Mouse (Mus musculus) left cerebral cortex, postnatal 25 days (tissue): ENCODE results near the gene Rars. TPM values are rescaled to one million over a fixed set of nuclear protein-coding genes. Genes with fewer than 3 reads are reported as not detected.
"Not testable (repeated sequence)": the region's sequence is repeated elsewhere in the genome, so short reads cannot be mapped to it uniquely, and the experiment has no call there.

Experiments
- DNase-seq, 2 experiments: peaks; one replicate each; pipeline ENCODE4 v3.0.0; 2022; ENCODE audit warnings: low spot score in 2 of 2, mixed read lengths in 1 of 2
- intact Hi-C: fragments of 180-260 bp; cut with DNase I; formaldehyde crosslinking; loops from one replicate; pipeline ENCODE4 v1.15.1; 2025
- total RNA-seq, 2 experiments: library from RNA; stranded (reverse); gene quantifications; 2 replicates each; pipeline ENCODE4 v1.2.3; 2021

Gene Rars
- total RNA-seq, 2 experiments from 2014 or later, result 44.3 to 45.0 TPM

DNA sequence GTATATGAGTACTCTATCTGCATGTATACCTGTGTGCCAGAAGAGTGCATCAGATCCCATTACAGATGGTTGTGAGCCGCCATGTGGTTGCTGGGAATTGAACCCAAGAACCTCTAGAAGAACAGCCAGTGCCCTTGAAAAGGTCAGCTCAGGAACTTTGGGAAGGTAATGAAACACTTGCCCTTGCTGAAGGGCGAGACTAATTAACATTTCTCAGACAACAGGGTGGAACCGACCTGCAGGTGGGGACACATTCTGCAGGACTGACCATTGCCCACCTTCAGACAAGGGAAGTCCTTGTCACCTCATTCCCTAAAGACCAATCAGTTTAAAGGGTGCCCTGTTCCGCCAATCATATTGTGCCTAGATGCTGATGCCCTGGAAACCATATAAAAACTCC is 6.5 kb upstream of the Rars start:
- intact Hi-C loops, DNase-seq: not testable (repeated sequence)

DNA sequence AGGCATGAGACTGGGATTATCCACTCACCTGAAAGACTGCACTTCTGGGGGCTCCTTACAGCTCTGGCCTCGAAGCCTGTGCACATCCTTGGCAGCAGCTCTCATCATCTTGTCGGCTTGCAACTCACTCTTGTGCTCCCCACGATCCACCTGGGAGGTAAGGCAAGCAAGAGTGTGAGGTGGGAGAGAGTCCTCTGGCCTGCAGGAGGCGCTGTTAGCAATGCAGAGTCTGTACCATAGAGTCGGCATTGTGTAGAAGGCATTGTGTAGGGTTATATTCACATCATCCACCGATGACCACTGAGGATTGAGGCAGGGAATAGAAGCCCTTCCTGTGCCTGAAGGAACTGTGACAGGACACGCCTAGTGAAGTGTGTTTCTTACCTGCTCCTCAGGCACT is 6.0 kb upstream of the Rars start:
- no peak for DNase-seq
- intact Hi-C loops, result no loop called here

DNA sequence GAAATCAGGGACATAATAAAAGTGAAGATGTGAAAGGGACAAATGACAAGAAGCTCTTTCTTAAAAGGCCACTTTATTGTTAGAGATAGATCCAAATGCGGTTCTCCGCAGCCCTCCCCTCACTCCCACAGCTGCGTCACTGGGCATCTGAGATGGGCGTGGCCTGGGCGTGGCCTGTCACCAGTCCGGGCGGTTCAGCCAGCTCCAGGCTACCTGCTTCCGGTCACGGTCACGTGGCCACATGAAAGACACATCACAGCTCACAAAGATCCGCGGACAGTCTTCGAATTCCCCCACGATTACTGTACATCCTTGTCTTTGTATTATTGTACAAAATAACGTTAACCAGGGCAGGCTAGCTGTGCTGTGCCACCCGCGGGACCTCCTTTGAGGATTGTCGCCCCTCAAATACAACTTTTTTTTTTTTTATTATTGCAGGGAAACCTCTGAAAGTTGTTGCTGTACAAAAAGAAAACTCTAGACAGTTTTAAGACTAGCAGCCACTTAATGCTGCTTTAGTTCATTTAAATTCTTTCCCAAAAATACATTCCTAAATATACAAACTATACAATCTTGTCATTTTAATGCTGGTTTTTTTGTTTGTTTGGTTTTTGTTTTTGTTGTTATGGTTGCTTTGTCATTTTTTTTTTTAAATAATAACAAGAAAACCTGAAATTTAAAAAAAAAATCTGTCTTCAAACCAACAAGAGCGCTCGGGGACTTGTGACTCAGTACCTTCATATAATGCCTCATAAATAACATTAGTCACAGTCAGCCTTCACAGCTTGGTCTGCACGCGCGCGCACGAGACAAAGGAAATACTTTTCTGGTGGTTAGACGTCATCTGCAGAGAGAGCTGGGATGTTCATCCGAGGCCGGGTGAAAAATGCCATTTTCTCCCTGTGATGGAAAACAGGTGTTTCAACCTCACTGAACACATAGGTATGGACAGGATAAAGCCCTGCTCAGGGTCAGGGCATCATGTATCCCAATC is 4.3 kb upstream of the Rars start:
- intact Hi-C loops, result no loop called here

GRCm38 (mm10) chr11:35837156-35838126 is 3.1 kb upstream of the Rars start:
- no peak for DNase-seq
- intact Hi-C loops, result no loop called here

More for the DNA sequence above, 4.3 kb upstream of the Rars start:
- DNase-seq, result peak; percentile 72 to 74

DNA sequence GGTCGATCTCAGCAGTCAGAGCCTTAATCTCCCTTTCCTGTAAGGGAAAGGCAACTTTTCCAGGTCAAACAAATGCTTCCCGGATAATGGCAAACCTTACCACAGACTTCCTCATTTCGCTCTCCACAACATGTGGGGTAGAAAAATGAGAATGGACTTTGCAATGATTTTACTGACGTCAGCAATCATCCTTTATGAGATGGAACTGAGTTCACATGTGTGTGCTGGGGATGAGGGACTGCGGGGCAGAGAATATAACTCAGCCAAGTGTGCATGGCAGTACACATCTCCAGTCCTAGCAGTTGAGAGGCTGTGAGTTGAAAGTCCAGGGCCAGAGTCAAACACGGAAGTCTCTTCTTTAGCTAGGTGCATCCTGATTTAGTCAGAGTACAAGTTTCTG is 1.0 kb downstream of the Rars start:
- no peak for DNase-seq
- intact Hi-C loops, result loop anchor here (5.0 kb wide), 1 partner anchor 61 kb away; no protein-coding TSS in a partner anchor

- DNase-seq, result no peak
- intact Hi-C loops, result loop anchor here (5.0 kb wide), 1 partner anchor 60 kb away; no protein-coding TSS in a partner anchor
Measured at GRCm38 (mm10) chr11:35832139-35832538, 2.2 kb downstream of the Rars start.

DNA sequence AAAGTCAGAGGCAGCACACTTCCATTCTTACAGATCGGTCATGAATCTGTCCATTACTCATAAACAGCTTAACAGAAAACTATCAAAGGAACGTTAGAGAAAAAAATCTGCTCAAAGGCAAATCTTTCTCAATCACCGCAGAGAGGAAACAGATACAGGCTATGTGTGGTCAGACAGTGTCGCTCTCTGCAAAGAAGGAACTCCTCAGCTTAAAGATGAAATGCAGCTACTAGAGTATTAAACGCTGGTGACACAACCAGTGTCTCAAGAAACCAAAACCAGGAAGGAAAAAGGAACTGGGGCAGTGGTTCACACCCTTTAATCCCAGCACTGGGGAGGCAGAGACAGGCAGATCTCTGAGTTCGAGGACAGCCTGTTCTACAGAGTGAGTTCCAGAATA is 6.6 kb downstream of the Rars start:
- no peak for DNase-seq
- intact Hi-C loops, result no loop called here

DNA sequence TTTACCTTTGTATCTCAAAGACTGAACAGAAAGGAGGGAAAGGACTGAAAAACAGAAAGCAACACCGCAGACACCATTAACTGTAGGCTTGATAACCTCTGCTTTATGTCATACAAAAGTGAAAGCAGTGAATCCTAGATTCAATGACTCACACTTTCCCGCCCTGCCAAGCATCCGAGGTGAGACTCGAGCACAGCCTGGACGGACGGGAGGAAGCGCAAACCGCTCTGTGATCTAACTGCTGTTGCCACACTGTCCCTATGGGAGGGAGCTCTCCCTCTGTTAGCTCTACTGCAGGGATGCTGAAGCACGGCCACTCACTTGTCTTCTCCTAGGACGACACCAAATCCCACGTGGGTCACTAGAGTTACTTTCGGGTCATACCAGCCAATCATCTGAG is 18.0 kb downstream of the Rars start:
- DNase-seq, result no peak
- intact Hi-C loops, result no loop called here

GRCm38 (mm10) chr11:35811458-35811857 is 22.8 kb downstream of the Rars start:
- intact Hi-C loops, result no loop called here
- DNase-seq, result no peak

DNA sequence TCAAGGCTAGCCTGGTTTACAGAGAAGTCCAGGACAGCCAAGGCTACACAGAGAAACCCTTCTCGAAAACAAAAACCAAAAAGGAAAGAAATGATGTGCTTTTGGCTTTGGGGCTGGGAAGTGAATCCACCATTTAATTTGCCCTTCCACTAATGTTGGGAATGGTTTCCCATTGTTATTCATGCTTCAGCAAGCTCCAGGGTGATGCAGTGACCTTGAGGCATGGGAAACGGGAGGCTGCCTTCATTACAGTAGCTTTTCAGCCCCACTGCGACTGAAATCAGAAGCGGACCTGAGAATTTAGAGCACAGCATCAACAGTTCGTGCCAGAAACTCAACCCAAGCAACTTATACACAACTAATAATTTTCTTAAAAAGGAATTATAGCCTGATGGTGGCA is 33.0 kb downstream of the Rars start:
- intact Hi-C loops, result no loop called here
- DNase-seq, result no peak

GRCm38 (mm10) chr11:35798874-35799273 is 35.4 kb downstream of the Rars start, which contains the start of gene Fbll1:
Fbll1 (minus strand) TSS chr11:35798884.
- DNase-seq, result peak; percentile 31 to 33
- intact Hi-C loops, result no loop called here

DNA sequence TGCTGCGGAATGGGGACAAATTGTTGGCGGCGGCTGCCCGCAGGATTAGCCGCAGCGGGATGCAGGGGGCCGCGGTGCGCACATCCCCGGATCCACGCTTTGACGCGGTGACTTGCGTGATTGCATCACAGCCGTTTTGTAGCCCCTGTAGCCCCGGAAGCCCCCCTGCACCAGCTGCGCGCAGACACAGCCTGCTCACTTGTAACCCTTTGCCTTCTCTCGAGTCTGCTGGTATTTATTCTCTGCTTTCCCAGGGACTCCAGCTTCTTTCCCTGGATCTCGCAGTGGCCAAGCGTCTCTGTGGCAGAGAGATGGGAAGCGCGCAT is 35.8 kb downstream of the Rars start:
- intact Hi-C loops, result no loop called here
- peak; percentile 79 to 91 for DNase-seq

DNA sequence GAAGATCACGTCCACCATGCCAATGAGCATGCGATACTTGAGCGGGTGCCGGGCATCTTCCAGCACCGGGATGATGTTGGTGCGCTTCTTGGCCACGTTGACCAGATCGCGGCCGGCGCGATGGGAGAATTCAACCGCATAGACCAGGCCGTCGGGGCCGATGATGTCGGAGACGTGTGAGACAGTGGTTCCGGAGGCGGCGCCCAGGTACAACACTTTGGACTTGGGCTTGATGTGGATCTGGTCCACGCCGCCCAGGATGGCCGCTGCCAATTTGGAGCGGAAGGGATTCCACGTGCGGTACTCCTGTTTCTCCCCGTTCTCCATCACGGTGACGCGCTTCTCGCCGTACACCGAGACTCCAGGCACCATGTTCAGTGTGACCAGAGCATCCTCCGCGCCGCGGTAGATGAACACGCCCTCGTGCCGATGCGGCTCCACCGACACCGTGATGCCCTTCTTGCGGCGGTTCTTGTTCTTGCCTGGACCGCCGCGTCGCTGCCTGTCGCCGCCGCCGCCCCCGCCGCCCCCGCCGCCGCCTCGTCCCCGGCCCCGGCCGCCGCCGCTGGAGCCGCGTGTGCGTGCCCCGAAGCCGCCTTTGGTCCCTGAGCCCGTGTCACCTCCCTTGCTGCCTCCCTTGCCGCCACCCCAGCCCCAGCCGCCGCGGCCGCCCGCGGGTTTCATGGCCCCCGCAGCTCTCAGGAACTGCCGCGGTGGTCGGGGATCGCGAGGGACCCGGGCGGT is 36.4 kb downstream of the Rars start:
- peak; percentile 44 to 60 for DNase-seq
- intact Hi-C loops, result no loop called here

GRCm38 (mm10) chr11:35792800-35793199 is 41.5 kb downstream of the Rars start:
- DNase-seq, intact Hi-C loops: not testable (repeated sequence)

DNA sequence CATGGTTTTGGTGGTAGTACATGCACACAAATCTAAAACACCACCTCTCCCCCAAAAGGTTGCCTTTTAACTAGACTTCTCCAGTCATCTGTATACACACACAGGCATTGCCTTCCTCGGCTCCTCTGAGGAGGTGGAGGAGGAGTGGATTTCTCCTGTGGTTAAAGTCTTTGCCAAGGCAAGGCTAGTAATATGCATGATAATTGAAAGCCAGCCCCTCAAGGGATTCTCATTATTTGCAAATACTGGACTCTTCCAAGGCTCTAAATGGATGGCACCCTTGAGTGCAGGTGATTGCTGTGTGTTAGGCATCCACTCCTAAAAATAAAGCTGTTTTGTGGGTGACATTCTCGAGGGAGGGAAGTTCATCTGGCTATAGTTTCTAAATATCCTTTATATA is 45.9 kb downstream of the Rars start:
- DNase-seq, result no peak
- intact Hi-C loops, result no loop called here

DNA sequence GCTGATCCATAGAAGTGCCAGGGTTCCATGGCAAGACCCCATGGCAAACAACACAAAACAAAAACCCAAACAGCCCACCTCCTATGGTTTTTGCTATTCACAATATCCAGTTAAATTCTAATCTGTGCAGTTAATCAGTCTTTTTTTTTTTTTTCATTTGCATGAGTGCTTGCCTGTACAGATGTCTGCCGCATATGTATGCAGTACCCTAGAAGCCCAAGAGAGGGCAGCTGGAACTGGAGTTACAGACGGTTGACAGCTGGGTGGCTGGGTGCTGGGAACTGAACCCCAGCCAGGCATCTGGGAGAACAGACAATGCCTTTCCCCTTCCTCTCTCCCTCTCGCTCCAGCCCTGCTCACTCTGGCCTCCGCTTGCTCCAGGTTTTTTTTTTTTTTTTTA is 49.8 kb downstream of the Rars start:
- intact Hi-C loops, result no loop called here
- no peak for DNase-seq

DNA sequence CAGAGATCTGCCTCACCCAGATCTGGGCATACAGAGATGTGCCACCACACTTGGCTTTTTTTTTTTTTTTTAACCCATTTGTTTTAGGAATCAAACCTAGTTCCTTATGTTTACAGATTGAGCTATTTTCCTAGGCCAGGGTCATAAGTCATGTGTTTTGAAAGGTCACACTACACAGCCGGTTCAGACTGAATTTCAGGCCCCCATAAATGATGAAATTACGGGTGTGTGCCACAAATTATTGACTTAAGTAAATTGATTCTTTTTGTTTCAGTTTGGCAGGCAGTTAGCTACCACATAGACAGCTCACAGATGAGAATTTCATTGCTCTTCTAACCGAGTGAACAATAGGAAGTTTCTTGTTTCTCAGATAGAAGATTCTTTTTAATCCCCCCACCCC is 50.3 kb downstream of the Rars start:
- no peak for DNase-seq
- intact Hi-C loops, result no loop called here

- no peak for DNase-seq
- intact Hi-C loops, result no loop called here
Measured at GRCm38 (mm10) chr11:35783038-35783437, 51.3 kb downstream of the Rars start.

GRCm38 (mm10) chr11:35782444-35782843 is 51.9 kb downstream of the Rars start:
- DNase-seq, result no peak
- intact Hi-C loops, result no loop called here

DNA sequence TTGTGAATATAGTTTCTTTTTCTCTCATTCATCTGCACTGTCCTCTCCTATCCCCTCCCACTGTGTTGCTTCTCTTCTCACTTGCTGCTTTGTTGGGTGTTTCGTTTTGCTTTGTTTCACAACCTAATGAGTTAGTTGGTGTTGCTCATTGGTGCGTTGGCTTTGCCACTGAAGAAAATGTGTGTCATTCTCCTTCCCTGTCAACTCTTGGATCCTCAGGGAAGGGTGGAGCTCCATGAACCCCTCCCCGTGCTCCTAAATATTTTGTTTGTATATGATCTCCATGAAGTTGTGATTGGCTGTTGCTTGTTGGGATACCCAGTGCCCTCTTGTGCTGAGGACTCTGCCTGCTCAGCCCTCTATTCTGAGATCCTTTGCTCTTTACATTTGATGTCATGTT is 54.0 kb downstream of the Rars start:
- no peak for DNase-seq
- intact Hi-C loops, result no loop called here
